Mouse (Mus musculus) kidney, embryonic 14.5 days (tissue): ENCODE measurements around the gene Tmprss6. TPM values are rescaled to one million over a fixed set of nuclear protein-coding genes. Genes with fewer than 3 reads are reported as not detected.

ENCODE experiments used
- ATAC-seq: fragments of 200-750 bp; cut with Nextera tagmentation; 2 replicates; pipeline ENCODE4 v1.8.0; 2017; ENCODE audit warnings: moderate number of reproducible peaks, mild to moderate bottlenecking, moderate TSS enrichment, moderate library complexity; ENCODE audit not compliant: low FRiP score, low TSS enrichment
- H3K27ac ChIP-seq: fragments of 300-500 bp; sonication (generic); 2 replicates; pipeline ENCODE4 v1.5.1; 2014; ENCODE audit warnings: low read depth, mild to moderate bottlenecking, low read length, moderate library complexity, mixed read lengths
- H3K27me3 ChIP-seq: fragments of 300-500 bp; sonication (generic); 2 replicates; pipeline ENCODE4 v1.6.1; 2014; ENCODE audit warnings: mild to moderate bottlenecking, low read length; ENCODE audit not compliant: control insufficient read depth, insufficient read depth
- H3K36me3 ChIP-seq: fragments of 300-500 bp; sonication (generic); 2 replicates; pipeline ENCODE4 v1.6.1; 2014; ENCODE audit warnings: low read length, mixed read lengths; ENCODE audit not compliant: control insufficient read depth, insufficient read depth
- H3K4me1 ChIP-seq: fragments of 300-500 bp; sonication (generic); 2 replicates; pipeline ENCODE4 v1.6.1; 2014; ENCODE audit warnings: low read length, mixed read lengths; ENCODE audit not compliant: control insufficient read depth, insufficient read depth
- H3K4me2 ChIP-seq: fragments of 300-500 bp; sonication (generic); replicated peaks from 2 replicates; pipeline ENCODE4 v1.6.1; 2014; ENCODE audit warnings: low read depth, mild to moderate bottlenecking, low read length
- H3K4me3 ChIP-seq: fragments of 300-500 bp; sonication (generic); 2 replicates; pipeline ENCODE4 v1.5.1; 2014; ENCODE audit warnings: mild to moderate bottlenecking, low read length
- H3K9ac ChIP-seq: fragments of 300-500 bp; sonication (generic); 2 replicates; pipeline ENCODE4 v1.6.1; 2014; ENCODE audit warnings: low read depth, mild to moderate bottlenecking, low read length, moderate library complexity
- H3K9me3 ChIP-seq: fragments of 300-500 bp; sonication (generic); 2 replicates; pipeline ENCODE4 v1.6.1; 2016; ENCODE audit warnings: low read length; ENCODE audit not compliant: control insufficient read depth
- WGBS: fragments of 180-500 bp; shearing (Covaris S2); extraction: QIAGEN DNeasy Blood & Tissue Kit; methylation state at CpG from one replicate; pipeline ENCODE4 v1.1.7; 2014; 5-methylcytosine and 5-hydroxymethylcytosine counted together
- polyA plus RNA-seq: library from polyadenylated mRNA; unstranded; fragments of >200 nt; fragmentation: Nextera tagmentation; extraction: Ambion mirVana; gene quantifications from 2 replicates; pipeline ENCODE4 v1.2.1, GENCODE M21; 2014

Tmprss6 gene
- polyA plus RNA-seq, 1 experiment from 2014 or later = 0.34 TPM

DNA sequence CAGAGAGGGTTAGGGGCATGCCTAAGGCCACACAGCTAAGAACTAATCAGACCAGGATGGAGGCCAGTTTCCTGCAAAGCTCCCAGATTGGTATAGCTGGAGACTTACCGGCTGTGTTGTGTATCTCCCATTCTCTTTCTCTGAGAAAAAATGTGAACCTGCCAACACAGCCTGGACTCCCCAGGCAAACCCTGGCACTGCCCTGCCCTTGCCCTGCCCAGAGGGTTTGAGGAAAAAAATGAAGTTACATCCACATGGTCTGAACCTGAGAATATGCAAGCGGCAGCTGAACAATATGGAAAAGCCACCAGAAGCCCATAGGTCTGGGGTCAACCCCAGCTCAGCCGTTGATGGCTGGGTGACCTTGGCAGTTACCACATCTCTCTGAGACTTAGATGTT lies 20.8 kb upstream of the Tmprss6 start:
- WGBS = 76% methylated on average over 3 of the region's 3 CpGs
- no peak overlapping the region for H3K9ac ChIP-seq
- no peaks in the 10 kb centered on the region for H3K27me3 ChIP-seq
- no peaks in the 10 kb centered on the region for H3K9me3 ChIP-seq
- no peak overlapping the region for H3K4me3 ChIP-seq
- H3K4me2 ChIP-seq = no peak overlapping the region
- no peak overlapping the region for H3K27ac ChIP-seq
- no peaks in the 10 kb centered on the region for H3K36me3 ChIP-seq
- no peaks in the 10 kb centered on the region for H3K4me1 ChIP-seq
- ATAC-seq = no peak

DNA sequence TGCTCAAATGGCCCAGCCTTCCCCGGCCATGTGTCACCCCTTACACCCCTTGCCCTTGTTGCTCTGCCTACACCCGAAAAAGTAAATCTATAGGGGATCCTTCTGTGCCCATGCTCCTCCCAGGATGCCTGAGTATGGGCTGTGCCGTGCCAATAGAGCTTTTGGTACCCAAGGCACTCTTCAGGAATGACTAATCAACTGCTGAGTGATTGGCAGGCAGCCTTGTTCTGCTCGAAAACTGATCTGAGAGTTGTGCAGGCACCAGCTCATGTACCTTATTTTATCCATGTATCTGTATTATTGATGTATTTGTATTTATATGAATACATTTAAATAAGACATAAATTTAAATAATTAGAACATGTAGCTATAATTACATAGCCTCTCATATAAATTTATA lies 18.6 kb upstream of the Tmprss6 start:
- no peaks in the 10 kb centered on the region for H3K9me3 ChIP-seq
- ATAC-seq = no peak
- 73% methylated on average over 4 of the region's 4 CpGs for WGBS
- no peaks in the 10 kb centered on the region for H3K4me1 ChIP-seq
- H3K36me3 ChIP-seq = no peaks in the 10 kb centered on the region
- H3K9ac ChIP-seq = no peak overlapping the region
- H3K4me3 ChIP-seq = no peak overlapping the region
- H3K4me2 ChIP-seq = no peak overlapping the region
- H3K27me3 ChIP-seq = no peaks in the 10 kb centered on the region
- no peak overlapping the region for H3K27ac ChIP-seq

DNA sequence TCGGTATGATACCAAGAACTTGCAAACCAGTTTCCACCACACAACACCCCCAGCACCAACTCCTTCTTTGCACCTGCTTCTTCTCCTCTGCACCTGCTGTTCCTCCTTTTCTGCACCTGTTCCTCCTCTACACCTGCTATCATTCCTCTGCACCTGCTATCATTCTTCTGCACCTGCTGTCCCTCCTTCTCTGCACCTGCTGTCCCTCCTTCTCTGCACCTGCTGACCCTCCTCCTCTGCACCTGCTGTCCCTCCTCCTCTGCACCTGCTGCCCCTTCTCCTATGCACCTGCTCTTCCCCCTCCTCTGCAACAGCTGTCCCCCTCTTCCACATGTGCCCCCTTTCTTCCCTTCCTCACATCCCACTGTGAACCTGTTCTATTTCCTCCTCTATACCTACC lies 18.1 kb upstream of the Tmprss6 start:
- Histone ChIP-seq H3K27me3 (no peaks in the 10 kb centered on the region), H3K36me3 (no peaks in the 10 kb centered on the region), H3K4me2 (no peak overlapping the region), H3K9me3 (no peaks in the 10 kb centered on the region), H3K4me3 (no peak overlapping the region), H3K4me1 (no peaks in the 10 kb centered on the region), H3K9ac (no peak overlapping the region), H3K27ac (no peak overlapping the region)
- WGBS = 72% methylated on average over 1 of the region's 1 CpGs
- no peak for ATAC-seq

DNA sequence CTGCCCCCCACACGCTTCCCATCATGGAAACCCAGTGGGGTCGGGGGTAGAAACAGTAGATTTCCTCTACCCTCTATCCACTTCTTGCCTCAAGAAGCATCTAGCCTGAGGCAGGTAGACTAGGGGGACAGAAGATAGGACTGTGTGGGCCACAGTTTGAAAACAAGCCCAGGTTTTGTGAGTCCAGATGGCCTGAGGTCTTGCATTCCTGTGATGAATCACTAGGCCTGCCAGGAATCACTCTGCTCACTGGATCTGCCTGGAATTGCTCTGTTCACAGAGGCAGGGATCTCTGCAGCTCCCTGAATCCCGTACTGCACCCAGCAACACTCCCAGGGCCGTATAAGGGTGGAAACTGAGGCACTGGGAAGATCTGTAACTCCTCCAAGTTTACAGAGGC lies 14.9 kb upstream of the Tmprss6 start:
- H3K27ac ChIP-seq = no peak overlapping the region
- 78% methylated on average over 4 of the region's 4 CpGs for WGBS

DNA sequence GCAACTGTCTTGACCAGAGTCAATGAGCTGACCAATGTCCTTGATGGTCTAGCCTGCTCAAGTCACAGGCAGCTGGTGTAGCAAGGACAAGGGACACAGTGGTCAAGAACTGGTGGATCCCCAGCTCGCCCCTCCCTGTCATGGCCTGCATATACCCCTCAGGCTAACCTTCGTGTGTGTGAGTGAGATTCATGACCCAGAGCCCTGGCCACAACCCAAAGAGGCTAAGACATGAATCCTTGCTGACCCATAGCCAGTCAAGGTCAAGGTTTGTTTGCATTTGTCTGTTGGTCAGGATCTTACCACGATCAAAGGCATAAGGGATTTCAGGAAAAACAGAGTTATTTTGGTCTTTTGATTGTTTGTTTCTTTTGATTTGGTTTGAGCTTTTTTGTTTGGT lies 14.1 kb upstream of the Tmprss6 start:
- no peaks in the 10 kb centered on the region for H3K36me3 ChIP-seq
- WGBS = 35% methylated on average over 3 of the region's 3 CpGs
- H3K9ac ChIP-seq = no peak overlapping the region
- H3K4me2 ChIP-seq = no peak overlapping the region
- no peaks in the 10 kb centered on the region for H3K27me3 ChIP-seq
- H3K27ac ChIP-seq = no peak overlapping the region
- no peak for ATAC-seq
- no peak overlapping the region for H3K4me3 ChIP-seq
- H3K4me1 ChIP-seq = no peaks in the 10 kb centered on the region
- H3K9me3 ChIP-seq = no peaks in the 10 kb centered on the region

More for the DNA sequence above, 14.9 kb upstream of the Tmprss6 start:
- no peak overlapping the region for H3K4me3 ChIP-seq
- H3K9me3 ChIP-seq = no peaks in the 10 kb centered on the region
- no peaks in the 10 kb centered on the region for H3K27me3 ChIP-seq
- H3K4me1 ChIP-seq = no peaks in the 10 kb centered on the region
- no peak overlapping the region for H3K4me2 ChIP-seq
- H3K36me3 ChIP-seq = no peaks in the 10 kb centered on the region
- no peak overlapping the region for H3K9ac ChIP-seq
- no peak for ATAC-seq

DNA sequence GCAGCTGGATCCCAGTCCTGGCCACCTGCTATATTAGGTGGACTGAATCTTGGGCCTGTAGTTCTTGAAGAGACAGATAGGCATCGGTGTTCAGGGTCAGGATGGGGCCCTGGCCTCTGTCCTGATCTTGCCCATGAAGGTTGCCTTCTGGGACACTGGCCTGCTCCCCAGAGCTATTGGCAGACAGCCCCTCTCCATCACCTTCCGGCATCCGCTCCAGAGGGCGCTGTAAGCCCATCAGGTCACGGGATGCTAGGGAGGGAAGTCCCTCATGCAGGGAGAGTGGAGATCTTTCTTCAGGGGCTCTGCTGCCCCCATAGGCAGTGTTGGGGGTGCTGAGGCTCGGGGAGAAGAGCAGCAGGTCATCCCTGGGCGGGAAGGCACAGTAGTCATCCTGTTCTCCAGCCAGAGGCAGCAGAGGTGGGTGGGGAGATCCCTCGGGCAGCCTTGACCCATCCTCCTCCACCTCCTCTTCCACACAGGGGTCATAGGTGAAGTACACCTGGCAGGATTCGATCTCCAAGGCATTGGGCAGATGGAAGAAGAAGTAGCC lies 13.1 kb upstream of the Tmprss6 start:
- Histone ChIP-seq H3K4me1 (no peaks in the 10 kb centered on the region), H3K9me3 (no peaks in the 10 kb centered on the region), H3K36me3 (no peaks in the 10 kb centered on the region), H3K27me3 (no peaks in the 10 kb centered on the region), H3K4me3 (no peak overlapping the region), H3K9ac (no peak overlapping the region), H3K27ac (no peak overlapping the region), H3K4me2 (no peak overlapping the region)
- ATAC-seq = no peak
- WGBS = 58% methylated on average over 9 of the region's 9 CpGs

DNA sequence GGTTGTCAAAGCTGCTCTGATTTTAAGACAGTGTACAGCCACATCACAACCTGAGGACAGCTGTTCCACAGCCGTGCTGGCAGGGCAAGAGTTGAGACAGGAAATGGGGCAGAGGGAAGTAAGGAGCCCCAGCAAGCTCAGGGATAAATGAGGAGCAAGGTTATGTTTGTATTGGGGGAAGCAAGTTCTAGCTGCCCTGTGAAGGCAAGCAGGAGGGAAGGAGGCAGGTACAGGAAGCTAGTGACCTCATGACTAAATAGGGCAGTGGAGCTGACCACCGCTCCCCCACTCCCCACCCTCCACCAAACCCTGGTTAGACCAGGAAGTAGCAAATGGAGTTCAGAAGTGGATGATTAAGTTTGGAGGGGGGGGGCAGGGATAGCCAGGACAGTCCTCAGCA lies 12.6 kb upstream of the Tmprss6 start:
- Histone ChIP-seq H3K9ac (no peak overlapping the region), H3K27ac (no peak overlapping the region)
- no peak for ATAC-seq

DNA sequence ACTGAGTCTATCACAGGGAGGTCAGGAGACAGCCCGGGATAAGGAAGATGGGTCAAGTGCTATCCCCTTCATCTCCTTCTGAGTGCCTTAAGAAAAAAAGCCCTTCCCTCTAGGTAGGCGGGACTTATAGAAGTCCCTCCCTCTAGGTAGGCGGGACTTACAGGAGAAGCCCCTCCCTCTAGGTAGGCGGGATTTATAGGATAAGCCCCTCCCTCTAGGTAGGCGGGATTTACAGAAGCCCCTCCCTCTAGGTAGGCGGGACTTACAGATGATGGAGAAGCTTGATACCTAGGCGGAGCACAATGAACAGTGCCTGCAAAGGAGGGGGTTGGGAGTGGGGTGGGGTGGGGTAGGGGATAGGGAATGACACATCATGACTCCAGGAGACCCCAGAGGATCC lies 11.7 kb upstream of the Tmprss6 start:
- no peak overlapping the region for H3K9ac ChIP-seq
- WGBS = 70% methylated on average over 7 of the region's 7 CpGs
- H3K27me3 ChIP-seq = no peaks in the 10 kb centered on the region
- no peak for ATAC-seq
- no peaks in the 10 kb centered on the region for H3K36me3 ChIP-seq
- no peaks in the 10 kb centered on the region for H3K9me3 ChIP-seq
- H3K27ac ChIP-seq = no peak overlapping the region
- no peaks in the 10 kb centered on the region for H3K4me1 ChIP-seq
- H3K4me3 ChIP-seq = no peak overlapping the region
- H3K4me2 ChIP-seq = no peak overlapping the region

More for the DNA sequence above, 12.6 kb upstream of the Tmprss6 start:
- Histone ChIP-seq H3K27me3 (no peaks in the 10 kb centered on the region), H3K9me3 (no peaks in the 10 kb centered on the region), H3K36me3 (no peaks in the 10 kb centered on the region), H3K4me1 (no peaks in the 10 kb centered on the region), H3K4me3 (no peak overlapping the region), H3K4me2 (no peak overlapping the region)
- 44% methylated on average over 2 of the region's 2 CpGs for WGBS

DNA sequence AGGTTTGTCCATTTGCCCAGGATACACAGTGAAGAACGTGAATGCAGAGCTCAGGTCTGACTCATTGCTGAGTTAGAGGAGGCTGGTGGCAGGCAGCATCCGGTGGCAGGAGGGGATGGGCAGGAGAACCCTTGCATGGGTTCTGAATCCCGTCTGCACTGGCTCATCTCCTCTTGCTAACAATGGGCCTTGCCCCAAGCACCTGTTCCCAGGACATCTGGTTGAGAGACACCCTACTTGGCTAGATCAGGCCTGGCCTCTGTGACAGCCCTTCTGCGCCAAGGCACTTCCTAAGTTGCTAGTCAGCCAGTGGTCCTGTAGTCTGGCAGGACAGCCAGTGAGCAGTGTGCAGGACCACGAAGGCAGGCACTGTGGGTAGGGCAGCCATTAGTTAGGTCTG lies 11.0 kb upstream of the Tmprss6 start:
- no peak for ATAC-seq
- WGBS = 76% methylated on average over 5 of the region's 5 CpGs
- Histone ChIP-seq H3K4me2 (no peak overlapping the region), H3K4me1 (no peaks in the 10 kb centered on the region), H3K9ac (no peak overlapping the region), H3K4me3 (no peak overlapping the region), H3K27me3 (no peaks in the 10 kb centered on the region), H3K27ac (no peak overlapping the region), H3K36me3 (no peaks in the 10 kb centered on the region), H3K9me3 (no peaks in the 10 kb centered on the region)
